Mouse (Mus musculus) spleen, postnatal 10 days (tissue): ENCODE data around the gene Gli1.
A peak's percentile ranks its signal among the peaks of the same experiment; 100 is the strongest.
"Not testable (repeated sequence)": the region's sequence is repeated elsewhere in the genome, so short reads cannot be mapped to it uniquely, and the experiment has no call there.

Source experiments
- DNase-seq, 2 experiments: peaks; one replicate each; pipeline ENCODE4 v3.0.0; 2021 to 2022; ENCODE audit warnings: low spot score in 2 of 2

Gli1 gene

GRCm38 (mm10) chr10:127322178-127322577 lies 19.6 kb downstream of the Gli1 start:
- DNase-seq, result no peak

GRCm38 (mm10) chr10:127321621-127322020 lies 20.2 kb downstream of the Gli1 start, which contains the start of gene Arhgap9:
TSS of gene Arhgap9 (plus strand) at chr10:127321964.
- DNase-seq, result no peak

GRCm38 (mm10) chr10:127319969-127320368 lies 21.8 kb downstream of the Gli1 start:
- DNase-seq, result no peak

DNA sequence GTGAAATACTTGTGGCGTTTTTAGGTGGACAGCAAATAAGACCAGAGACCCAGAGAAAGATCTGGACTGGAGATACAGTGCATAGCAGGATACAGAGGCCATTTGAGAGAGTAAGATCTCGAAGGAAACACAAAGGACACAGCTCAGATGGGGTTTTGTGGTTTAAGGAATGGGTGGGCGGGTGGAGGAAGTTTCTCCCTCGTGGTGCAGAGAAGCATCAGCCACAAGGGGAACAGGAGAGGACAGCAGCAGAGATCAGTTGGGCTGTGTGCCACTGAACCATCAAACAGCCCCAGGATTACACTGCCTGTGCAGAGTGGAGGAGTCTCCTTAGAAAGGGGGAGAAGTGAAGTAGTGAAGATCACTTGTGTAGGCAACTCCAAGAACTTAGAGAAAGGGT lies 23.8 kb downstream of the Gli1 start:
- no peak for DNase-seq

- DNase-seq, result no peak
Measured at GRCm38 (mm10) chr10:127317277-127317676, 24.5 kb downstream of the Gli1 start.

DNA sequence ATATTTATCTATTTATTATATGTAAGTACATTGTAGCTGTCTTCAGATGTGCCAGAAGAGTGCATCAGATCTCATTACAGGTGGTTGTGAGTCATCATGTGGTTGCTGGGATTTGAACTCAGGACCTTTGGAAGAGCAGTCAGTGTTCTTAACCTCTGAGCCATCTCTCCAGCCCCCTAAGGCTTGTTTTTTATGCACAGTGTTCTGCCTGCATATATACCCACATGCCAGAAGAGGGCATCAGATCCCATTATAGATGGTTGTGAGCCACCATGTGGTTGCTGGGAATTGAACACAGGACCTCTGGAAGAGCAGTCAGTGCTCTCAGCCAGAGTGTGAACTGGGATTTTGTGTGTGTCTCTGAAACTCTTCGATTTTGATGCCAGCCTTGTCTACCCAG lies 26.8 kb downstream of the Gli1 start:
- DNase-seq, result not testable (repeated sequence)

GRCm38 (mm10) chr10:127313516-127313915 lies 28.3 kb downstream of the Gli1 start:
- DNase-seq, result not testable (repeated sequence)

GRCm38 (mm10) chr10:127312858-127313257 lies 28.9 kb downstream of the Gli1 start:
- DNase-seq, result no peak

DNA sequence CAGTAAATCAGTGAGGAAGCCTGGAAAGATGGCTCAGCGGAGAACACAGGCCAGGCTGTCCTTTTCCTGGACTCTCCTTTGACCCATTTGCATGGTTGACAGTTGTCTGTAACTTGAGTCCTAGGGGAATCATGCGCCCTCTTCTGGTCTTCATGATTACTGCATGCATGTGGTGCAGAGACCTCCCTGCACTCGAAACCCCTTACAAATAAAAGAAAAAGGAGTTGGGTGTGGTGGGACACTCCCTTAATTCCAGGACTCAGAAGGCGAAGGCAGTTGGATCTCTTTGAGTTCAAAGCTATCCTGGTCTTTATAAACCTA lies 29.5 kb downstream of the Gli1 start:
- peak; percentile 86 to 89 for DNase-seq

GRCm38 (mm10) chr10:127311476-127312355 lies 30.1 kb downstream of the Gli1 start, which contains the start of gene Mars:
TSS of gene Mars (minus strand) at chr10:127311786.
- DNase-seq, result peak; percentile 86 to 94

DNA sequence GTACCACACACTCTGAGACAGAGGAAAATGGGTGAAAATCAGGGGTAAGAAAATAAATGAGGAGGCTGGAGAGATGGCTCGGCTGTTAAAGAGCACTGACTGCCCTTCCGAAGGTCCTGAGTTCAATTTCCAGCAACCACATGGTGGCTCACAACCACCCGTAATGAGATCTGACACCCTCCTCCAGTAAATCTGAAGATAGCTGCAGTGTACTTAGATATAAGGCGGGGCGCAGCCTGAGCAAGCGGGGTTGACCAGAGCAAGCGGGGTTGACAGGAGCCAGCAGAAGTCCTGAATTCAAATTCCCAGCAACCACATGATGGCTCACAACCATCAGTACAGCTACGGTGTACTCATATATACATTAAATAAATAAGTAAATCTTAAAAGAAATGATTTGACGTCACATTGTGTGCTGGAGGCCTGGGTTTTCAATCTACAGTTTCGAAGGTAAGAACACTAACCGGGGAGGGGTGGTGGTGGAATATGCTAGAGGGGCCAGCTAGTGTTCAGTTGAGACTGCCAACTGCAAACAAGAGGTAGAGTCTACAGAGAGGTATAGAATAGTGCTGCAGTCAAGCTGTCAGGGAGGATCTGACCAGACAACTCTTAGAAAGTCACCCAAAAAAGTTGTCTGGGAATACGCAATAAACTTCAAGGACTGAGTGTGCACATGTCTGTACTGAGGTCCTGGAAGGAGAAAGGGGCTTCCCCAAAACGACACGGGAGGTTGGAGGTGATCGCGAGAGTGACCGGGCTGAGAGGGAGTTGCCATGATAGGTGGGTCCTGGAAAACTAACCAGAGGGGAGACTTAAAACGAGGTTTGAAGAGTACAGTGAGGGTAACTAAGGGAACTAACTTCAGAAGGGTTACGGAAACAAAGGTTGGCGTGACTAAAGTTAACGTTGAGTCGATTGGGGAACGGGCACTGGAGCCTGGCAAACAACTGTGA lies 31.0 kb downstream of the Gli1 start:
- peak; percentile 50 to 53 for DNase-seq

- DNase-seq, result not testable (repeated sequence)
Measured at GRCm38 (mm10) chr10:127309167-127309566, 32.6 kb downstream of the Gli1 start.

DNA sequence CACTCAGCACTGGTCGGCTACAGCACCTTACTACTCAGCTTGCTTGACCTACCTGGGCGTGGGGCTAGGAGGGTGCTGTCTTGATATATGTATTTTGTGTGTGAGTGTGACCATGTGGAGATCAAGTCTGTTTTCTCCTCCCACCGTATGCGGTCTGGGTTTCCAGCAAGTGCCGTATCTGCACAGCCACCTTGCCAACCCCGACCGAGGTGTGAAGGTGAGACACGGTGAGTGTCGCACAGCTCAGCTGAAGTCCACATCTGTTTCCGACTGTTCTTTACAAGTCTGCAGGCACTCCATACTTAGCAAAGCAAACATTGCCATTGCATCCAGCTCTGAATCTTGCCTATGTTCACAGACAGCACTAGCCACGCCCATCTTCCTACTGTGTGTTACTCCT lies 38.6 kb downstream of the Gli1 start:
- DNase-seq, result no peak

- no peak for DNase-seq
Measured at GRCm38 (mm10) chr10:127300361-127300760, 41.4 kb downstream of the Gli1 start.

DNA sequence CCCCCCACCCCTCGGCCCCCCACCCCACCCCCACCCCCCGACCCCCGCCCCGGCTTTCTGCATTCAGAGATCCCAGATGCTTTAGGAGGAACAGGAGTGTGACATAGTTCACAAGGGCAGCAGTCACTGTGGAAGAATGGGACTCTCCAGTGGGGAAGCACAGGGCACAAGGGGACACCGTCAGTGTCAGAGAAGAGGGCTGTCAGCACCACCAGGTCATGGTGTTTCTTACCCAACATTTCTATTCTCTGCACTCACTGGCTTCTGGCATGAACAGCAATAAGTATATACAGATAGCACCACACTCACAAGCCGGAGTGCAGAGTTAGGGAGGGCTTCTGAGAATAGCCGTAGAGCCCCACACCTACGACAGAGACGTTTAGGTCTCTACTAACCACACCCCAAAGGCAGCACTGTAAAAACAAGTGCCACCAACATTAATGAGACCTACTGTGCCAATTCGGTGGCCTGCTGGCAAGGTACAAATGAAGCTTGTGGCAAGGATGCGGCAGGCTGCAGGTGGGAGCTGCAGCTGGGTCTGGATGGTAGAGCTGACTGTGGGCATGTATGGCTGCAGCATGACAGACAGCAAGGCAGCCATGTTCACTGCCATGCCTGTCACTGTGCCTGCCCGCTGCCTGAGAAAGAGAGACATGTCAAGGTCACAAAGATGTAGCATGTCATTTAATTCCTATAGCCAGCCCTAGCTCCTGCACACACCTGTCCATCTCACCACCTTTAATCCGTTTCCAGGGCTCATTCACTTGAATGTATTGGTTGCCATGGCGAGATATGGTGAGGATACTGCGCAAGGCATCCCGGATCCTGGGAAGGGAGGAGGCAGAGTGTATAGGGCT lies 44.5 kb downstream of the Gli1 start:
- DNase-seq, result no peak

GRCm38 (mm10) chr10:127295986-127296794 lies 45.6 kb downstream of the Gli1 start:
- DNase-seq, result no peak

DNA sequence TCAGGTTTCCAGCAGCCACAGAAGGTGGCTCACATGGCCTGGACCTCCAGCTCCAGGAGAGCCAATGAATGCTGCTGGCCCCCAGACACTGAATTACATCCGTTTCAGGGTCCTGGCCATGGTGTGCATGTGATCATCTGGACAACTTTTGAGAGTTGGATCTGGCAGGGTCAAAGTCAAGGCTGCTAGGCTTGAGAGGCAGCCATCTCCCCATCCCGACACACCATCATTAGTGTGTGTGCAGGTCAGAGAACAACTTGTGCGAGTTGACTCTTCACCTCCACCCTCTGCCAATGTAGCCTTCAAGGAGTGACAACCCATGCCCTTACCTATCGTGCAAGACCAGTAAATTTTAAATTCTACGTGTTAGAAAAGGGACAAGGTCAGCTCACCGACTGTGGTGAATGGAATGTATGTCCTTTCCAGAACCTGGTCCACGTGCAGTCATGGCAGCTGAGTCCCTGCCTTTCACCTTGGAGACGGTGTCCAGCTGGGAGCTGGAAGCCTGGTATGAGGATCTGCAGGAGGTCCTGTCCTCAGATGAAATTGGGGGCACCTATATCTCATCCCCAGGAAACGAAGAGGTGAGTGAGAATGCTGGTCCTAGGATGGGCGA lies 46.8 kb downstream of the Gli1 start:
- DNase-seq, result no peak

- no peak for DNase-seq
Measured at GRCm38 (mm10) chr10:127293590-127294113, 48.1 kb downstream of the Gli1 start.

DNA sequence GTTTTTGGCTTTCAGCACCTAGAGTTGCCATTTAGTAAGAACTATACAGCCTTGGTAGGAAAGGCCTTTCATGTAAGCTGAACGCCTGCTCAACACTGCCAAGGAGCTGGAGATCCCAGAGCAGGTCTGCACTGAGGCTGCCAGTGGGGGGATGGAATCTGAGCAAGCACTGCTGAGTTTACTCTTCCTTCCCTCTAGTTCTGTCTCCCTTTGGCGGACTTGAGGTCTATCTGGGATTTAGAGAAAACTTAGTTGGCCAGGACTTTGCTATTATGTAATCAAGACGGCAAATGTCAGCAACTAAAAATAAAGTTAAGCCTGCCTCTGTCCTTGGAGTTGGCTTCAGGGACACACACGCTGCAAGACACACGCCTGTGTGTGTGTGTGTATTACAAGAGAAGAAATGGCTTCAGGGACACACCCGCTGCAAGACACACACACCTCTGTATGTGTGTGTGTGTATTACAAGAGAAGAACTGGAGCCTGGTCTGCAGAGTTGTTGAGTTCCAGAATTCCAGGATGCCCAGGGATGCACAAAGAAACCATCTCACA lies 48.7 kb downstream of the Gli1 start:
- no peak for DNase-seq
